8 mouse cellular contexts compared by ENCODE assay signal in the genomic region with DNA sequence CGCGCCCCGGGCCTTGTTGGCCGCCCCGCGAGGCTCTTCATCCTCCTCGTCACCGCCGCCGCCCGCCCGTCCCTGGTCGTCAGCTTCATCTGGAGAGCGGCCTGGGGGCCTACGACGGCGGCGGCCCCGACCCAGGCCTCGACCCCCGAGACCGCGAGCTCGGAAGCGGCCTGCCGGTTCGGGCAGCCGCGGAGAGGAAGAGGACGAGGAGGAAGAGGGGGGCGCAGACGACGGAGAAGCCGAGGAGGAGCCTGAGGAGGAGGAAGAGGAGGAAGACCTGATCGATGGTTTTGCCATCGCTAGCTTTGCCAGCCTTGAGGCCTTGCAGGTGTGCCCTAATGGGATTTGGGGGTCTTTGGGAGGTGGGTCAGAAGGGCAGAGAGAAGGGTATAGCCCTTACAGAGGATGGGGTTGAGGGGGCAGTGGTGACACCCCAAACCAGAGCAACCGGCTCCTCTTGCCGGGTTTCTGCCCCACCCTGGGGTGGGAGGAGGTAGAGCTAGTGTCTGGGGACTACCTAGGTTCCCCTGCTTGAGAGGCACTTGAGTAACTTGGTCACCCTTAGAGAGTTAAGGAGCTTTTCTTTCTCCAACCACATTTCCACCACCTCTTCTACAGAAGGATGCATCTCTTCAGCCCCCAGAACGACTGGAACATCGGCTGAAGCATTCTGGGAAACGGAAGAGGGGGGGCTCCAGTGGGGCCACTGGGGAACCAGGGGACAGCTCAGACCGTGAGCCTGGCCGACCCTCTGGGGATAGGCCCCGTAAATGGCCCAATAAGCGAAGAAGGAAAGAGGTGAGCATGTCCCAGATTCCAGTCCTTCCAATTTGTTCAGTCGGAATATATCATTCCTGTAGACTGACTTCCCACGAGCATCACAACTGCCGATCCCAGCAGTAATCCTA. TPM values are rescaled to one million over a fixed set of nuclear protein-coding genes. Genes with fewer than 3 reads are reported as not detected.
DNase-seq lines count a peak whose midpoint lies in the region; ATAC-seq and TF ChIP-seq lines count a peak whose summit lies in the region.

No protein-coding gene starts in this region.

- H3K9me3 ChIP-seq in MEL (replicated peaks; ENCODE audit: insufficient read depth, low read length), result no peaks in the 10 kb centered on the region
- no peaks in the 10 kb centered on the region for H3K9me3 ChIP-seq in forebrain, embryonic 16.5 days (ENCODE audit: control insufficient read depth, low read length)
- H3K9me3 ChIP-seq in intestine, postnatal 0 days (ENCODE audit: control insufficient read depth), result no peaks in the 10 kb centered on the region
- no peaks in the 10 kb centered on the region for H3K9me3 ChIP-seq in stomach, postnatal 0 days (ENCODE audit: control insufficient read depth, low read length)

- no peak for ATAC-seq in forebrain, embryonic 16.5 days
- no peak for ATAC-seq in intestine, postnatal 0 days
- no peak for ATAC-seq in stomach, postnatal 0 days (ENCODE audit: low FRiP score, low TSS enrichment)
- ATAC-seq in megakaryocyte-erythroid progenitor cell, adult 5-6 weeks (replicated peaks; ENCODE audit: low FRiP score, low TSS enrichment, poor library complexity, severe bottlenecking), result no peak

- TF ChIP-seq CTCF in MEL (IDR thresholded peaks at IDR 0.05 in 2 of 3, conservative IDR thresholded peaks at IDR 0.05 in 1 of 3; ENCODE audit: control insufficient read depth in 1 of 3, insufficient read depth in 1 of 3, low read depth in 2 of 3, low read length in 3 of 3, poor library complexity in 1 of 3, severe bottlenecking in 1 of 3), result no peak
- TF ChIP-seq CTCF in intestine, postnatal 0 days (IDR thresholded peaks at IDR 0.05; ENCODE audit: low read depth), result no peak
- TF ChIP-seq CTCF in stomach, postnatal 0 days (IDR thresholded peaks at IDR 0.05; ENCODE audit: low read depth), result no peak

- peak; percentile 3 for DNase-seq in embryo, embryonic 10.5 days (ENCODE audit: low spot score)
- DNase-seq in embryo, embryonic 10 days (ENCODE audit: low spot score), result no peak
- peak; percentile 30 for DNase-seq in MEL (ENCODE audit: low read depth, low spot score)
- DNase-seq in lung, postnatal 25 days (ENCODE audit: low spot score), result peak; percentile 20
- no peak for DNase-seq in stomach, postnatal 0 days (ENCODE audit: low spot score)

- H3K36me3 ChIP-seq in MEL (ENCODE audit: control insufficient read depth in 1 of 2, insufficient read depth in 2 of 2, low read length in 2 of 2), result peaks cover 5 to 13% of the 10 kb centered on the region in 2 experiments; a peak in 3 of 4 replicates
- peaks cover 22% of the 10 kb centered on the region for H3K36me3 ChIP-seq in forebrain, embryonic 16.5 days (ENCODE audit: control insufficient read depth, insufficient read depth)
- H3K36me3 ChIP-seq in intestine, postnatal 0 days (ENCODE audit: control insufficient read depth, insufficient read depth), result peaks cover 43% of the 10 kb centered on the region
- H3K36me3 ChIP-seq in stomach, postnatal 0 days (ENCODE audit: control insufficient read depth, insufficient read depth, low read length), result peaks cover 18% of the 10 kb centered on the region

- peaks cover 0 to 15% of the 10 kb centered on the region in 2 experiments; a peak in 3 of 4 replicates for H3K4me1 ChIP-seq in MEL (ENCODE audit: control insufficient read depth in 1 of 2, insufficient read depth in 2 of 2, low read length in 2 of 2)
- peaks cover 24% of the 10 kb centered on the region for H3K4me1 ChIP-seq in forebrain, embryonic 16.5 days (replicated peaks; ENCODE audit: control insufficient read depth, insufficient read depth, low read length)
- no peaks in the 10 kb centered on the region for H3K4me1 ChIP-seq in intestine, postnatal 0 days (replicated peaks; ENCODE audit: control insufficient read depth, insufficient read depth, low read length)
- H3K4me1 ChIP-seq in stomach, postnatal 0 days (replicated peaks; ENCODE audit: control insufficient read depth, insufficient read depth), result no peaks in the 10 kb centered on the region

- H3K79me2 ChIP-seq in MEL (ENCODE audit: control insufficient read depth, insufficient read depth, low read length, poor library complexity), result peaks cover 26% of the 10 kb centered on the region

- peak overlapping the region; percentile 93 for H3K27ac ChIP-seq in MEL (ENCODE audit: control insufficient read depth, low read depth, low read length)
- peak overlapping the region; percentile 97 for H3K27ac ChIP-seq in forebrain, embryonic 16.5 days (ENCODE audit: low read length)
- peak overlapping the region; percentile 98 for H3K27ac ChIP-seq in intestine, postnatal 0 days (ENCODE audit: low read depth, low read length)
- peak overlapping the region; percentile 99 for H3K27ac ChIP-seq in stomach, postnatal 0 days (replicated peaks)

- TF ChIP-seq RAD21 in MEL (IDR thresholded peaks at IDR 0.05; ENCODE audit: low read depth, low read length), result no peak

- H3K4me3 ChIP-seq in MEL (ENCODE audit: control insufficient read depth in 1 of 2, insufficient read depth in 1 of 2, low read depth in 2 of 2, low read length in 2 of 2), result peak overlapping the region; percentile 73 to 84
- H3K4me3 ChIP-seq in forebrain, embryonic 16.5 days (replicated peaks; ENCODE audit: low read length), result peak overlapping the region; percentile 88
- H3K4me3 ChIP-seq in intestine, postnatal 0 days (ENCODE audit: low read depth, low read length), result peak overlapping the region; percentile 93
- peak overlapping the region; percentile 93 for H3K4me3 ChIP-seq in stomach, postnatal 0 days (ENCODE audit: low read depth, low read length)

- 6% methylated on average over 37 of the region's 48 CpGs for WGBS in forebrain, embryonic 16.5 days
- 3% methylated on average over 47 of the region's 48 CpGs for WGBS in intestine, postnatal 0 days
- 4% methylated on average over 35 of the region's 48 CpGs for WGBS in stomach, postnatal 0 days

- no peaks in the 10 kb centered on the region for H3K27me3 ChIP-seq in MEL (ENCODE audit: control insufficient read depth in 1 of 2, insufficient read depth in 2 of 2, low read length in 2 of 2)
- H3K27me3 ChIP-seq in forebrain, embryonic 16.5 days (replicated peaks; ENCODE audit: control insufficient read depth, insufficient read depth, low read length), result no peaks in the 10 kb centered on the region
- no peaks in the 10 kb centered on the region for H3K27me3 ChIP-seq in intestine, postnatal 0 days (replicated peaks; ENCODE audit: control insufficient read depth, insufficient read depth, low read length)
- H3K27me3 ChIP-seq in stomach, postnatal 0 days (ENCODE audit: control insufficient read depth, insufficient read depth, low read length), result no peaks in the 10 kb centered on the region

- peak overlapping the region; percentile 93 for H3K4me2 ChIP-seq in forebrain, embryonic 16.5 days (ENCODE audit: low read length)
- peak overlapping the region; percentile 91 for H3K4me2 ChIP-seq in intestine, postnatal 0 days (replicated peaks; ENCODE audit: low read depth)
- peak overlapping the region; percentile 84 for H3K4me2 ChIP-seq in stomach, postnatal 0 days (replicated peaks; ENCODE audit: low read depth)

- TF ChIP-seq EP300 in MEL (IDR thresholded peaks at IDR 0.05; ENCODE audit: low read depth in 1 of 2, low read length in 2 of 2), result 0 out of 4 replicates have a peak, but pooled peaks of 1 of the 2 experiments have one; percentile 5
- TF ChIP-seq EP300 in stomach, postnatal 0 days (optimal IDR thresholded peaks at IDR 0.05), result no peak

- peak overlapping the region; percentile 84 for H3K9ac ChIP-seq in MEL (ENCODE audit: control insufficient read depth, low read depth, low read length, poor library complexity, severe bottlenecking)
- peak overlapping the region; percentile 85 for H3K9ac ChIP-seq in forebrain, embryonic 16.5 days (replicated peaks; ENCODE audit: low read depth, low read length)
- H3K9ac ChIP-seq in intestine, postnatal 0 days (ENCODE audit: low read depth, low read length), result peak overlapping the region; percentile 98
- peak overlapping the region; percentile 97 for H3K9ac ChIP-seq in stomach, postnatal 0 days (ENCODE audit: low read length)

- 0 out of 4 replicates have a peak, but pooled peaks of 1 of the 2 experiments have one; percentile 30 for TF ChIP-seq POLR2A in MEL (IDR thresholded peaks at IDR 0.05; ENCODE audit: control insufficient read depth in 1 of 2, insufficient read depth in 1 of 2, low read depth in 1 of 2, low read length in 2 of 2, poor library complexity in 1 of 2)

RNA-seq across cellular contexts. Expression of a gene that starts 0.6 kb away (rescaled TPM):
- 7.5 TPM in 2 replicates for total RNA-seq in MEL (2012; rRNA removed)
- polyA plus RNA-seq in MEL (2012; ENCODE audit: insufficient read depth in 1 of 2, insufficient read length in 2 of 2, low read depth in 1 of 2, low replicate concordance in 2 of 2, missing spikeins in 1 of 2), result 10 to 100 TPM in 1 of 2 experiments, not detected in 1; 53.3 TPM
- polyA plus RNA-seq in forebrain, embryonic 16.5 days (2015; fragmentation: Nextera tagmentation; extraction: Ambion mirVana), result 10.2 and 11.8 TPM in 2 replicates
- 8.1 and 9.4 TPM in 2 replicates for polyA plus RNA-seq in intestine, postnatal 0 days (2015; fragmentation: Nextera tagmentation; extraction: Ambion mirVana)
- polyA plus RNA-seq in stomach, postnatal 0 days (2015; fragmentation: Nextera tagmentation; extraction: Ambion mirVana), result 8.7 and 9.3 TPM in 2 replicates
- total RNA-seq in megakaryocyte-erythroid progenitor cell, adult 5-6 weeks (2014; fragmentation: Nextera tagmentation), result 86.2 and 111 TPM in 2 replicates
- total RNA-seq in megakaryocyte-erythroid progenitor cell, adult 5-6 weeks (2017), result 11.8 and 17.7 TPM in 2 replicates

RNA-seq across cellular contexts. Expression of a gene that starts 20.2 kb away (rescaled TPM):
- 10.8 and 11.7 TPM in 2 replicates for total RNA-seq in MEL (2012; rRNA removed)
- polyA plus RNA-seq in MEL (2012; ENCODE audit: insufficient read depth in 1 of 2, insufficient read length in 2 of 2, low read depth in 1 of 2, low replicate concordance in 2 of 2, missing spikeins in 1 of 2), result 10 to 100 TPM in 1 of 2 experiments, not detected in 1; 45.9 TPM
- polyA plus RNA-seq in forebrain, embryonic 16.5 days (2015; fragmentation: Nextera tagmentation; extraction: Ambion mirVana), result 42.8 and 45.3 TPM in 2 replicates
- polyA plus RNA-seq in intestine, postnatal 0 days (2015; fragmentation: Nextera tagmentation; extraction: Ambion mirVana), result 31.5 and 33.9 TPM in 2 replicates
- polyA plus RNA-seq in stomach, postnatal 0 days (2015; fragmentation: Nextera tagmentation; extraction: Ambion mirVana), result 30.4 and 36.5 TPM in 2 replicates
- 76.2 and 109 TPM in 2 replicates for total RNA-seq in megakaryocyte-erythroid progenitor cell, adult 5-6 weeks (2014; fragmentation: Nextera tagmentation)
- total RNA-seq in megakaryocyte-erythroid progenitor cell, adult 5-6 weeks (2017), result 33.1 and 34.2 TPM in 2 replicates

RNA-seq across cellular contexts. Expression of a gene that starts 30.6 kb away (rescaled TPM):
- 4.0 and 4.9 TPM in 2 replicates for total RNA-seq in MEL (2012; rRNA removed)
- 1 to 10 TPM in 1 of 2 experiments, not detected in 1; 7.2 TPM for polyA plus RNA-seq in MEL (2012; ENCODE audit: insufficient read depth in 1 of 2, insufficient read length in 2 of 2, low read depth in 1 of 2, low replicate concordance in 2 of 2, missing spikeins in 1 of 2)
- 14.6 and 17.7 TPM in 2 replicates for polyA plus RNA-seq in forebrain, embryonic 16.5 days (2015; fragmentation: Nextera tagmentation; extraction: Ambion mirVana)
- 2.2 and 2.6 TPM in 2 replicates for polyA plus RNA-seq in intestine, postnatal 0 days (2015; fragmentation: Nextera tagmentation; extraction: Ambion mirVana)
- 2.1 and 2.9 TPM in 2 replicates for polyA plus RNA-seq in stomach, postnatal 0 days (2015; fragmentation: Nextera tagmentation; extraction: Ambion mirVana)
- 3.6 and 5.8 TPM in 2 replicates for total RNA-seq in megakaryocyte-erythroid progenitor cell, adult 5-6 weeks (2014; fragmentation: Nextera tagmentation)
- 2.0 and 2.5 TPM in 2 replicates for total RNA-seq in megakaryocyte-erythroid progenitor cell, adult 5-6 weeks (2017)

RNA-seq across cellular contexts. Expression of a gene that starts 32.2 kb away (rescaled TPM):
- 20.3 and 22.3 TPM in 2 replicates for total RNA-seq in MEL (2012; rRNA removed)
- 10 to 100 TPM; 34.3 to 45.1 TPM for polyA plus RNA-seq in MEL (2012; ENCODE audit: insufficient read depth in 1 of 2, insufficient read length in 2 of 2, low read depth in 1 of 2, low replicate concordance in 2 of 2, missing spikeins in 1 of 2)
- 46.3 and 51.5 TPM in 2 replicates for polyA plus RNA-seq in forebrain, embryonic 16.5 days (2015; fragmentation: Nextera tagmentation; extraction: Ambion mirVana)
- polyA plus RNA-seq in intestine, postnatal 0 days (2015; fragmentation: Nextera tagmentation; extraction: Ambion mirVana), result 12.3 and 12.5 TPM in 2 replicates
- 13.0 TPM in 2 replicates for polyA plus RNA-seq in stomach, postnatal 0 days (2015; fragmentation: Nextera tagmentation; extraction: Ambion mirVana)
- 126 and 170 TPM in 2 replicates for total RNA-seq in megakaryocyte-erythroid progenitor cell, adult 5-6 weeks (2014; fragmentation: Nextera tagmentation)
- total RNA-seq in megakaryocyte-erythroid progenitor cell, adult 5-6 weeks (2017), result 21.9 and 22.7 TPM in 2 replicates

RNA-seq across cellular contexts. Expression of a gene that starts 39.8 kb away (rescaled TPM):
- 9.0 and 12.0 TPM in 2 replicates for total RNA-seq in MEL (2012; rRNA removed)
- 10 to 100 TPM in 1 of 2 experiments, not detected in 1; 25.4 TPM for polyA plus RNA-seq in MEL (2012; ENCODE audit: insufficient read depth in 1 of 2, insufficient read length in 2 of 2, low read depth in 1 of 2, low replicate concordance in 2 of 2, missing spikeins in 1 of 2)
- 16.3 and 18.8 TPM in 2 replicates for polyA plus RNA-seq in forebrain, embryonic 16.5 days (2015; fragmentation: Nextera tagmentation; extraction: Ambion mirVana)
- polyA plus RNA-seq in intestine, postnatal 0 days (2015; fragmentation: Nextera tagmentation; extraction: Ambion mirVana), result 5.0 and 6.6 TPM in 2 replicates
- polyA plus RNA-seq in stomach, postnatal 0 days (2015; fragmentation: Nextera tagmentation; extraction: Ambion mirVana), result 6.1 and 6.4 TPM in 2 replicates
- 30.3 and 58.3 TPM in 2 replicates for total RNA-seq in megakaryocyte-erythroid progenitor cell, adult 5-6 weeks (2014; fragmentation: Nextera tagmentation)
- 7.4 and 8.8 TPM in 2 replicates for total RNA-seq in megakaryocyte-erythroid progenitor cell, adult 5-6 weeks (2017)

Comparison
In these comparisons a context has a peak if more than half of its experiments do, and no peak if none do; other contexts are left out.
1. DNase-seq: peak in embryo, embryonic 10.5 days (single experiment), MEL (single experiment) and lung, postnatal 25 days (single experiment); none in embryo, embryonic 10 days (single experiment) and stomach, postnatal 0 days (single experiment).
2. Peak in every context shown above with its lines, with median percentiles within 50 percentile points of each other: H3K27ac ChIP-seq, H3K4me3 ChIP-seq, H3K9ac ChIP-seq and H3K4me2 ChIP-seq.